Mouse (Mus musculus): ENCODE measurements at regions not wholly inside any gene's neighbourhood (a gene's known extent, or its start where the extent isn't known, plus 50 kb on each side); places are given as distances from the start of the nearest gene placed in this dataset.
"Not testable (repeated sequence)": the region's sequence is repeated elsewhere in the genome, so short reads cannot be mapped to it uniquely, and the experiment has no call there.

- no peak overlapping the region for H3K4me3 ChIP-seq (ENCODE audit: insufficient read depth, poor library complexity, severe bottlenecking)
- H3K79me2 ChIP-seq (ENCODE audit: control insufficient read depth, insufficient read depth), result no peaks in the 10 kb centered on the region
- H3K27me3 ChIP-seq (ENCODE audit: control insufficient read depth, insufficient read depth, insufficient read length), result no peaks in the 10 kb centered on the region
- H3K36me3 ChIP-seq (ENCODE audit: control insufficient read depth, insufficient read depth), result no peaks in the 10 kb centered on the region
- H3ac ChIP-seq (ENCODE audit: control insufficient read depth, insufficient read length, low read depth), result no peak overlapping the region
- H3K79me3 ChIP-seq (ENCODE audit: low read depth), result no peaks in the 10 kb centered on the region
- no peak for TF ChIP-seq MYOD1 (IDR thresholded peaks at IDR 0.05; ENCODE audit: control insufficient read depth, insufficient read length, low read depth)
- TF ChIP-seq USF1 (IDR thresholded peaks at IDR 0.05; ENCODE audit: low read depth), result no peak
- TF ChIP-seq CTCF (IDR thresholded peaks at IDR 0.05; ENCODE audit: control insufficient read depth, insufficient read depth, insufficient read length), result no peak
Measured at GRCm38 (mm10) chr6:68977959-68978358, 1442.4 kb upstream of the Tacstd2 start.

- H3ac ChIP-seq (ENCODE audit: control insufficient read depth, insufficient read length, low read depth), result no peak overlapping the region
- H3K79me3 ChIP-seq (ENCODE audit: low read depth), result no peaks in the 10 kb centered on the region
- H3K36me3 ChIP-seq (ENCODE audit: control insufficient read depth, insufficient read depth), result no peaks in the 10 kb centered on the region
- TF ChIP-seq MYOG (IDR thresholded peaks at IDR 0.05; ENCODE audit: control insufficient read depth, extremely low read depth, insufficient read length), result no peak
- no peak for TF ChIP-seq CEBPB (IDR thresholded peaks at IDR 0.05; ENCODE audit: low read depth)
- TF ChIP-seq MYOD1 (IDR thresholded peaks at IDR 0.05; ENCODE audit: control insufficient read depth, insufficient read length, low read depth), result no peak
- no peak for TF ChIP-seq CTCF (IDR thresholded peaks at IDR 0.05; ENCODE audit: control insufficient read depth, insufficient read depth, insufficient read length)
- no peak for TF ChIP-seq FOSL1 (IDR thresholded peaks at IDR 0.05; ENCODE audit: insufficient read depth, low read length, poor library complexity, severe bottlenecking)
- no peak for TF ChIP-seq MAX (IDR thresholded peaks at IDR 0.05)
- TF ChIP-seq USF1 (IDR thresholded peaks at IDR 0.05; ENCODE audit: low read depth), result no peak
- H3K27me3 ChIP-seq (ENCODE audit: control insufficient read depth, insufficient read depth, insufficient read length), result no peaks in the 10 kb centered on the region
- H3K79me2 ChIP-seq (ENCODE audit: control insufficient read depth, insufficient read depth), result no peaks in the 10 kb centered on the region
- no peak overlapping the region for H3K4me3 ChIP-seq (ENCODE audit: insufficient read depth, poor library complexity, severe bottlenecking)
Measured at GRCm38 (mm10) chr6:68964012-68964411, 1428.4 kb upstream of the Tacstd2 start.

GRCm38 (mm10) chr6:68938104-68938503, 1402.5 kb upstream of the Tacstd2 start:
- H3K79me3 ChIP-seq (ENCODE audit: low read depth); H3K36me3 ChIP-seq (ENCODE audit: control insufficient read depth, insufficient read depth); H3ac ChIP-seq (ENCODE audit: control insufficient read depth, insufficient read length, low read depth): not testable (repeated sequence)

GRCm38 (mm10) chr6:68931860-68932259, 1396.3 kb upstream of the Tacstd2 start:
- H3K79me2 ChIP-seq (ENCODE audit: control insufficient read depth, insufficient read depth); H3ac ChIP-seq (ENCODE audit: control insufficient read depth, insufficient read length, low read depth); H3K36me3 ChIP-seq (ENCODE audit: control insufficient read depth, insufficient read depth); H3K4me3 ChIP-seq (ENCODE audit: insufficient read depth, poor library complexity, severe bottlenecking); H3K79me3 ChIP-seq (ENCODE audit: low read depth); H3K27me3 ChIP-seq (ENCODE audit: control insufficient read depth, insufficient read depth, insufficient read length): not testable (repeated sequence)

More at GRCm38 (mm10) chr6:68938104-68938503, 1402.5 kb upstream of the Tacstd2 start:
- H3K27me3 ChIP-seq (ENCODE audit: control insufficient read depth, insufficient read depth, insufficient read length); H3K79me2 ChIP-seq (ENCODE audit: control insufficient read depth, insufficient read depth); H3K4me3 ChIP-seq (ENCODE audit: insufficient read depth, poor library complexity, severe bottlenecking): not testable (repeated sequence)

- no peaks in the 10 kb centered on the region for H3K79me2 ChIP-seq (ENCODE audit: control insufficient read depth, insufficient read depth)
- H3K4me3 ChIP-seq (ENCODE audit: insufficient read depth, poor library complexity, severe bottlenecking), result no peak overlapping the region
Measured at GRCm38 (mm10) chr6:68915536-68915935, 1379.9 kb upstream of the Tacstd2 start.

GRCm38 (mm10) chr6:68884130-68884529, 1348.5 kb upstream of the Tacstd2 start:
- H3K27me3 ChIP-seq (ENCODE audit: control insufficient read depth, insufficient read depth, insufficient read length), result no peaks in the 10 kb centered on the region

More at GRCm38 (mm10) chr6:68915536-68915935, 1379.9 kb upstream of the Tacstd2 start:
- Histone ChIP-seq H3K27me3 (ENCODE audit: control insufficient read depth, insufficient read depth, insufficient read length) (no peaks in the 10 kb centered on the region), H3K36me3 (ENCODE audit: control insufficient read depth, insufficient read depth) (no peaks in the 10 kb centered on the region), H3ac (ENCODE audit: control insufficient read depth, insufficient read length, low read depth) (no peak overlapping the region), H3K79me3 (ENCODE audit: low read depth) (no peaks in the 10 kb centered on the region)
- no peak for TF ChIP-seq MAX (IDR thresholded peaks at IDR 0.05)
- no peak for TF ChIP-seq CTCF (IDR thresholded peaks at IDR 0.05; ENCODE audit: control insufficient read depth, insufficient read depth, insufficient read length)
- TF ChIP-seq USF1 (IDR thresholded peaks at IDR 0.05; ENCODE audit: low read depth), result no peak
- TF ChIP-seq FOSL1 (IDR thresholded peaks at IDR 0.05; ENCODE audit: insufficient read depth, low read length, poor library complexity, severe bottlenecking), result no peak
- no peak for TF ChIP-seq MYOD1 (IDR thresholded peaks at IDR 0.05; ENCODE audit: control insufficient read depth, insufficient read length, low read depth)
- no peak for TF ChIP-seq CEBPB (IDR thresholded peaks at IDR 0.05; ENCODE audit: low read depth)
- TF ChIP-seq MYOG (IDR thresholded peaks at IDR 0.05; ENCODE audit: control insufficient read depth, extremely low read depth, insufficient read length), result no peak

GRCm38 (mm10) chr6:68852761-68853160, 1317.2 kb upstream of the Tacstd2 start:
- not testable (repeated sequence) for H3K79me2 ChIP-seq (ENCODE audit: control insufficient read depth, insufficient read depth); H3K79me3 ChIP-seq (ENCODE audit: low read depth); H3K4me3 ChIP-seq (ENCODE audit: insufficient read depth, poor library complexity, severe bottlenecking); H3K36me3 ChIP-seq (ENCODE audit: control insufficient read depth, insufficient read depth); H3K27me3 ChIP-seq (ENCODE audit: control insufficient read depth, insufficient read depth, insufficient read length); H3ac ChIP-seq (ENCODE audit: control insufficient read depth, insufficient read length, low read depth)

More at GRCm38 (mm10) chr6:68884130-68884529, 1348.5 kb upstream of the Tacstd2 start:
- Histone ChIP-seq H3K4me3 (ENCODE audit: insufficient read depth, poor library complexity, severe bottlenecking) (no peak overlapping the region), H3K36me3 (ENCODE audit: control insufficient read depth, insufficient read depth) (no peaks in the 10 kb centered on the region), H3K79me2 (ENCODE audit: control insufficient read depth, insufficient read depth) (no peaks in the 10 kb centered on the region), H3ac (ENCODE audit: control insufficient read depth, insufficient read length, low read depth) (no peak overlapping the region), H3K79me3 (ENCODE audit: low read depth) (no peaks in the 10 kb centered on the region)
- TF ChIP-seq MYOD1 (IDR thresholded peaks at IDR 0.05; ENCODE audit: control insufficient read depth, insufficient read length, low read depth) (no peak), USF1 (IDR thresholded peaks at IDR 0.05; ENCODE audit: low read depth) (no peak), FOSL1 (IDR thresholded peaks at IDR 0.05; ENCODE audit: insufficient read depth, low read length, poor library complexity, severe bottlenecking) (no peak), MAX (IDR thresholded peaks at IDR 0.05) (no peak), CTCF (IDR thresholded peaks at IDR 0.05; ENCODE audit: control insufficient read depth, insufficient read depth, insufficient read length) (no peak), MYOG (IDR thresholded peaks at IDR 0.05; ENCODE audit: control insufficient read depth, extremely low read depth, insufficient read length) (no peak), CEBPB (IDR thresholded peaks at IDR 0.05; ENCODE audit: low read depth) (no peak)

Data from C2C12 (cell line).